Mouse (Mus musculus): ENCODE measurements around the gene Stum. TPM values are rescaled to one million over a fixed set of nuclear protein-coding genes. Genes with fewer than 3 reads are reported as not detected.

Stum gene
- polyA plus RNA-seq, 1 experiment from 2014 or later = 0.06 TPM

DNA sequence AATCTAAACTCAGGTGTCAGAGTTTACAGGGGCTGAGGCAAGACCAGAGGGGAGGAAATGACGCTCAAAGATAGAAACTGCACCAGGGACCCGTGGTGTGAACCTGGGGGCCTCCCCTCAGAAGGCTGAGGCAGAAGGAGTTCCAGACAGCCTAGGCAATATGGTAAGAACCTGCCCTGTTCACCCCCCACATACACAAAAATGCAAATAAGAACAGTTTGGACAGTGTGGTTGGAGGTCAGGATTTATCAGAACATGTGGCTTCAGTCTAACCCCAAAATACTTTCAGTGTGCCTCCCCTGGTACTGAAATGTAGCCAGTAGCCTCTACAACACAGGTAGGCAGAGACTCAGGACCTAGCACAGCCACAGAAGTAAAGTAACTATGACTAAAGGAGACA is 30.8 kb upstream of the Stum start:
- H3K4me2 ChIP-seq = no peak overlapping the region
- H3K36me3 ChIP-seq (replicated peaks) = no peaks in the 10 kb centered on the region
- no peaks in the 10 kb centered on the region for H3K4me1 ChIP-seq (replicated peaks)
- WGBS (ENCODE audit: insufficient replicate concordance) = 31% methylated on average over 2 of the region's 2 CpGs
- no peak overlapping the region for H3K27ac ChIP-seq (replicated peaks)
- ATAC-seq (ENCODE audit: insufficient read depth) = no peak
- no peaks in the 10 kb centered on the region for H3K9me3 ChIP-seq (replicated peaks)
- H3K27me3 ChIP-seq = no peaks in the 10 kb centered on the region
- H3K9ac ChIP-seq = no peak overlapping the region
- H3K4me3 ChIP-seq (replicated peaks) = no peak overlapping the region

DNA sequence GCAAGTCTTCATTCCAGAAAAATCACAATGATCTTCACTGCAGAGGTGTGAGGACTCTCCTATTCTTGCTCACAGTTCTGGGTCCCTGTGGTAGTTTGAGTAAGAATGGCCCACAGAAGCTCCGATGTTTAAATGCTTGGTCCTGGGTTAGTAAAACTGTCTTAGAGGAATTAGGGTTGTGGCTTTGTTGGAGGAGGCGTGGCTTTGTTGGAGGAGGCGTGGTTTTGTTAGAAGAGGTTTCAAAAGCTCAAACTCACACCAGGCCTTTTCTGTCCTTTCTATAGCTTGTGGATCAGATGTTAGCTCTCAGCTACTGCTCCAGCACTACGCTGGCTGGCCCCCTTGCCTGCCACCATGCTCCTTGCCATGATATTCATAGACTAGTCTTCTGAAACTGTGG is 27.6 kb upstream of the Stum start:
- no peak for ATAC-seq (ENCODE audit: insufficient read depth)
- no peak overlapping the region for H3K9ac ChIP-seq
- 25% methylated on average over 4 of the region's 4 CpGs for WGBS (ENCODE audit: insufficient replicate concordance)

DNA sequence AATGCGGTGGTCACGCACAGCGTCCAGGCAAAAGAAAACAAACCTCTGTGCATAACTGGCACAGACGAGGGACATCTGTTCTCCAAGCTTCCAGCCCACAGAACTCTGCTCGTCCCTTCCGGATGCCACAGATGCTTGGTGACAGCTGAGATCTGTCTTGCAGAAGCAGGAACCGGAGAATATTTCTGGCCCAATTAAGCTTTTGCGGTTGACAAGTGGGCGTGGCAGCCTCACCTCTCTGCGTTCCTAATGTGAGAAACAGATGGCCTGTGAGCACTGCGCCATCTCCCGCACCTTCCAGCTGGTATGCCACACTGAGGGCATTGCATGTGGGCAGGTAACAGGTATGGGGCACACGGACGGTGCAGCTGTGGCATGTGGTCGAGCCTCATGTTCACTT is 27.1 kb upstream of the Stum start:
- no peak overlapping the region for H3K9ac ChIP-seq
- H3K27ac ChIP-seq (replicated peaks) = no peak overlapping the region
- 48% methylated on average over 15 of the region's 15 CpGs for WGBS (ENCODE audit: insufficient replicate concordance)
- H3K27me3 ChIP-seq = no peaks in the 10 kb centered on the region
- H3K36me3 ChIP-seq (replicated peaks) = no peaks in the 10 kb centered on the region
- no peaks in the 10 kb centered on the region for H3K4me1 ChIP-seq (replicated peaks)
- H3K4me2 ChIP-seq = 0 out of 2 replicates have a peak overlapping the region, but pooled peaks have one; percentile 8
- H3K9me3 ChIP-seq (replicated peaks) = no peaks in the 10 kb centered on the region
- H3K4me3 ChIP-seq (replicated peaks) = no peak overlapping the region
- no peak for ATAC-seq (ENCODE audit: insufficient read depth)

More for the DNA sequence above, 27.6 kb upstream of the Stum start:
- Histone ChIP-seq H3K9me3 (replicated peaks) (no peaks in the 10 kb centered on the region), H3K4me3 (replicated peaks) (no peak overlapping the region), H3K27me3 (no peaks in the 10 kb centered on the region), H3K4me1 (replicated peaks) (no peaks in the 10 kb centered on the region), H3K36me3 (replicated peaks) (no peaks in the 10 kb centered on the region), H3K27ac (replicated peaks) (no peak overlapping the region), H3K4me2 (0 out of 2 replicates have a peak overlapping the region, but pooled peaks have one; percentile 8)

DNA sequence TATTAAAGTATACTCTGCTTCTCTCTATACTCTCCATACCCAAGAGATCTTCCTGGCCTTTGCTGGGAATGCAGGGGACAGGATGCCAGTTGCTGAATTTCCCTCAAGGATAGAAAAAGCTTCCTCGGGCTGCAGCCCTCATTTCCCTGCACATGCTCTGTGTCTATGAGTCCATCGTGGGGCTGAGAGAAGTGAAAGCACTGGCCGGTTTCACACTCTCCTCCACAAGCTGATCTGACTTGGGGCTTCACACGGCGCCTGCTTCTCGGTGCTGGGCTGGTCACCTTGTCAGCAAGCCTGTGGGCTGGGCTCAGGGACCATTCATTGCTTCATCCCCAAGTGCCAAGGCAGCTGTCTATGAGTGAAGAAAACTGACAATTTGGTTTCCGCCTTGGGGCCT is 25.4 kb upstream of the Stum start:
- no peaks in the 10 kb centered on the region for H3K36me3 ChIP-seq (replicated peaks)
- H3K9ac ChIP-seq = no peak overlapping the region
- no peak overlapping the region for H3K4me3 ChIP-seq (replicated peaks)
- no peak for ATAC-seq (ENCODE audit: insufficient read depth)
- H3K27ac ChIP-seq (replicated peaks) = no peak overlapping the region
- H3K27me3 ChIP-seq = 0 out of 2 replicates have a peak, but pooled peaks cover 2% of the 10 kb centered on the region
- H3K4me1 ChIP-seq (replicated peaks) = no peaks in the 10 kb centered on the region
- WGBS (ENCODE audit: insufficient replicate concordance) = 47% methylated on average over 7 of the region's 7 CpGs
- H3K4me2 ChIP-seq = no peak overlapping the region
- H3K9me3 ChIP-seq (replicated peaks) = no peaks in the 10 kb centered on the region

DNA sequence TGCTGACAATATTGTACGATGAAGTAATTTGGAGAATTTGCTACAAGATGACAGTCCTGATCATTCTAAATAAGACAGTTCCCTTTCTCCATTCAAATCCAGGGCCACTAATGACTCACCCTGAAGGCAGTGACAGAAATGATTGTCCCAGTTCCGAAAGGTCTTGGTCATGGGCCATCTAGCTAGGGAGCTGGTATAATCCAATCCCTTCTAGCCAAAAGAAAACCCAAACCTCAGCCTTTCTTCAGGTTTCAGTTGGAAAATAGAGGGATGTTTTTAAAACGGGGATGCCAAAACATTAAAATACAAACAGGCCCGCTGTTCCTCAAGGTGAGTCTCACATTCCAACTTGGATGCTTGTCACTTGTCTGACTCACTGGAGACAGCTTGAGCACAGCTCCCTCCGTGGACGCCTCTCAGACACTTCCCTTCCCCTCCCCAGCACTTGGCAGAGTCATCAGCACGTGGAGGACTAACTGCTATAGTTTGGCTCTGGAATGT is 24.0 kb upstream of the Stum start:
- H3K9me3 ChIP-seq (replicated peaks) = no peaks in the 10 kb centered on the region
- no peak overlapping the region for H3K4me3 ChIP-seq (replicated peaks)
- no peak overlapping the region for H3K27ac ChIP-seq (replicated peaks)
- H3K9ac ChIP-seq = no peak overlapping the region
- H3K4me2 ChIP-seq = no peak overlapping the region
- no peaks in the 10 kb centered on the region for H3K36me3 ChIP-seq (replicated peaks)
- 53% methylated on average over 7 of the region's 7 CpGs for WGBS (ENCODE audit: insufficient replicate concordance)
- H3K4me1 ChIP-seq (replicated peaks) = no peaks in the 10 kb centered on the region
- ATAC-seq (ENCODE audit: insufficient read depth) = no peak
- H3K27me3 ChIP-seq = 0 out of 2 replicates have a peak, but pooled peaks cover 5% of the 10 kb centered on the region

DNA sequence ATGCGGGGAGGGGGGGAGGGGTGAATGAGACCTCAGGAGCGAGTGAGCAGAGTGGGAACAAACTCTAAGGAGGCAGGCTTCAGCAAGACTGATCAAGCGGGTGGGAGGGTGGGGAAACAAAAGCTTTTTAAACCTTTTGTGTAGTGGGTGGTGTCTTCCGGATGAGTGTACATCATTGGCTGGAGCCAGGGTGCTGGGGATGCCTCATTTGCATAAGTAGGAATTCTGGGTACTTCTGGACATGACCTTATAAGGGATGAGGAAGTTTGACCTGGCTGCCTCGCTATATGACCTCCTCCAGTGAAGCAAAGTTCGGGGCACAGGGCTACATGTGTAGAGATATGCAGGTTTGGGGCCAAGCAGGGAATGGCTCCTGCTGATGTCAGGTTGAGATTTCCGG is 23.0 kb upstream of the Stum start:
- no peak overlapping the region for H3K27ac ChIP-seq (replicated peaks)
- H3K9me3 ChIP-seq (replicated peaks) = no peaks in the 10 kb centered on the region
- no peaks in the 10 kb centered on the region for H3K36me3 ChIP-seq (replicated peaks)
- H3K4me3 ChIP-seq (replicated peaks) = no peak overlapping the region
- ATAC-seq (ENCODE audit: insufficient read depth) = no peak
- 69% methylated on average over 7 of the region's 7 CpGs for WGBS (ENCODE audit: insufficient replicate concordance)
- H3K27me3 ChIP-seq = 0 out of 2 replicates have a peak, but pooled peaks cover 5% of the 10 kb centered on the region
- no peak overlapping the region for H3K4me2 ChIP-seq
- H3K4me1 ChIP-seq (replicated peaks) = no peaks in the 10 kb centered on the region
- H3K9ac ChIP-seq = no peak overlapping the region

DNA sequence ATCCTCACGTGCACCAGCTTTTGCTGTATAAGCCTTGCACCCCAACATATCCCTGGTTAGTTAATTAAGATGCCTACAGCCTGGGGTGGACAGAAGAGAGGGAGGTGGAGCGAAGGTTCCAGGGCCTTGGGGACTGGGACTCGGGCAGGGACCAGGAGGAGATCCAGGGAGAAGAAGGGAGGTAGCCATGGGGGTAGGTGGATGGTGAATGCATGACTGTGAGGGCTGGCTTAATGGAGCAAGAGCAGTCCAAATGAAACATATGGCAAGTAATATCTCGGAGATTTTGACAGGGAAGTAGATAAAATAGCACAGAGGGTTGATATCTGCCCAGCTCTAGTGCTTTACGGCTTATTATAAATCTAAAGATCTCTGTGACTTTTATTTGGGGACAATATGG is 21.6 kb upstream of the Stum start:
- 58% methylated on average over 5 of the region's 5 CpGs for WGBS (ENCODE audit: insufficient replicate concordance)
- Histone ChIP-seq H3K9me3 (replicated peaks) (no peaks in the 10 kb centered on the region), H3K4me1 (replicated peaks) (no peaks in the 10 kb centered on the region), H3K27ac (replicated peaks) (no peak overlapping the region), H3K4me2 (no peak overlapping the region), H3K9ac (no peak overlapping the region), H3K36me3 (replicated peaks) (no peaks in the 10 kb centered on the region), H3K4me3 (replicated peaks) (no peak overlapping the region), H3K27me3 (0 out of 2 replicates have a peak, but pooled peaks cover 5% of the 10 kb centered on the region)
- ATAC-seq (ENCODE audit: insufficient read depth) = no peak

DNA sequence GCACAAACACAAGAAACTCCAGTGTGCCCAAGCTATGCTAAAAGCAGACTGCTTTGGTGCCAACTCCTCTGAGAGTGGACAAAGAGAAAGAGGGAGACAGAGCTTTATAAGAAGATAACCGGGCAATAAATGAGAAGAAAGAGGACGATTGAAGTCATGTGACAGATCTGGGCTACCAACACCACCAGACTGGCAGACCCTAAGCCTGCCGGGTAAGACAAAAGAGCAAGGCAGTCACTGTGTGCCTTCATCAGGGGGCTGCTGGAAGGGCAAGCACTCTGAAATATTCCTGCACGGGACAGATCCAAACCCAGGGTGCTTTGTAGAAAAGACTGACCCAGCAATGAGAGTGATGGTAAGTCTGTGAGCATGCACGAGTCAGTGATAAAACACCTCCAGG is 20.2 kb upstream of the Stum start:
- H3K36me3 ChIP-seq (replicated peaks) = no peaks in the 10 kb centered on the region
- H3K27me3 ChIP-seq = 0 out of 2 replicates have a peak, but pooled peaks cover 5% of the 10 kb centered on the region
- 65% methylated on average over 5 of the region's 5 CpGs for WGBS (ENCODE audit: insufficient replicate concordance)
- H3K9ac ChIP-seq = no peak overlapping the region
- H3K9me3 ChIP-seq (replicated peaks) = no peaks in the 10 kb centered on the region
- no peak for ATAC-seq (ENCODE audit: insufficient read depth)
- no peaks in the 10 kb centered on the region for H3K4me1 ChIP-seq (replicated peaks)
- no peak overlapping the region for H3K27ac ChIP-seq (replicated peaks)
- H3K4me3 ChIP-seq (replicated peaks) = no peak overlapping the region
- no peak overlapping the region for H3K4me2 ChIP-seq

DNA sequence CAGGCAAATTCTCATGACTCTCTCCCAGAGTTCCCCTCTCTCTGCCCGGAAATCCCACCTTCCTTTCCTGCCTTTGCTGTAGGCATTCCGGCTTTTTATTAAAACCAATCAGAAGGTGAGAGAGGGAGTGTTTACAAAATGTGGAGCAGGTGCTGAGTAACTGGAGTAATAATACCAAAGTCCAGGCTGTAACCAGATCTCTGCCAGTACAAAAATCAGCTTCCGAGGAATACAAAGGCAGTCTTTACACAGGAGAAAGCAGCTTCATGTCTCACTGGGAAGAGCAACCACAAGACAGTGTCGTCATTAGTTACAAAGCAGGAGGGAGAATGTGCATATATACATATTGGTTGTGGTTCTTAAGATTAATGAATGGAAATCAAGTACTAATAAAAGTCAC is 19.3 kb upstream of the Stum start:
- Histone ChIP-seq H3K4me1 (replicated peaks) (no peaks in the 10 kb centered on the region), H3K9ac (no peak overlapping the region), H3K4me3 (replicated peaks) (no peak overlapping the region), H3K9me3 (replicated peaks) (no peaks in the 10 kb centered on the region), H3K4me2 (no peak overlapping the region), H3K27ac (replicated peaks) (no peak overlapping the region), H3K36me3 (replicated peaks) (no peaks in the 10 kb centered on the region), H3K27me3 (0 out of 2 replicates have a peak, but pooled peaks cover 5% of the 10 kb centered on the region)
- WGBS (ENCODE audit: insufficient replicate concordance) = 41% methylated on average over 4 of the region's 4 CpGs
- no peak for ATAC-seq (ENCODE audit: insufficient read depth)

DNA sequence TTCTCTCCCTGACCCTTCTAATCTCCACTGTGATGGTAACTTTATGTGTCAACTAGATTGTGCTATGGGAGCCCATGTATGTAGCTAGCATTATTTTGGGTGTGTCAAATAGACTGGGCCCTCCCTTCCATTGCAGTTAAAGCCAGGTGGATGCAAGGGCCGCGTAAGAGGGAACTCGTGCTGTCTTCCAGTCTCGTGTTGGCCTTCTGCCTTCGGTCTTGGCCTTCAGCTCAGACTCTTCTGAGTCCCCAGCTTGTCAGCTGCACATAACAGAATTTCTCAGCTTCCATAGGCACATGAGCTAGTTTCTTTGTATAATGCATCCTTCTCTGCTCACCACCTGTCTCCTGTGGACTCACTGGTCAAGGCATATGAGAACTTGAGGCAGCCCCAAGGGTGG is 17.3 kb upstream of the Stum start:
- WGBS (ENCODE audit: insufficient replicate concordance) = 78% methylated on average over 5 of the region's 5 CpGs
- Histone ChIP-seq H3K27ac (replicated peaks) (no peak overlapping the region), H3K9me3 (replicated peaks) (no peaks in the 10 kb centered on the region), H3K4me2 (no peak overlapping the region), H3K4me1 (replicated peaks) (no peaks in the 10 kb centered on the region), H3K9ac (no peak overlapping the region), H3K27me3 (0 out of 2 replicates have a peak, but pooled peaks cover 5% of the 10 kb centered on the region), H3K4me3 (replicated peaks) (no peak overlapping the region), H3K36me3 (replicated peaks) (no peaks in the 10 kb centered on the region)
- no peak for ATAC-seq (ENCODE audit: insufficient read depth)

DNA sequence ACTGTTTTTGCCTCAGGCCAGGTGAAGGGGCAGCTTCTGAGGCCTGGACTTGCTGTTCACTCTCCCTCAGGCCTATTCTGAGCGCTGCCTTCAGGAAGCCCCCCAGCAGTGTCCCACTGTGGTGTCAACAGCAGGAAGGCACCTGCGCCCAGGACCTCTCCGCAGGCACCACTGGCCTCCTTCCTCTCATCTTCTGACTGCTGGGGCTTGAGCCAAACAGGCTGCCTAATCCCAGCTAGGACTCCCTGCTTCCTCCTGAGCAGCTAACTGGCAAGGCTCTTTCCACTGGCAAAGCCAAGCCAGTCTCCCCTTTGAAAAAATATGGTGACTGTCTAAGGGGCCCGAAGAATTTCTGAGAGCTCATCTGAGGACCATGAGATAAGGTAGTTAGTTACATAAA is 16.9 kb upstream of the Stum start:
- H3K4me3 ChIP-seq (replicated peaks) = no peak overlapping the region
- H3K9ac ChIP-seq = no peak overlapping the region
- 53% methylated on average over 4 of the region's 4 CpGs for WGBS (ENCODE audit: insufficient replicate concordance)
- 0 out of 2 replicates have a peak, but pooled peaks cover 5% of the 10 kb centered on the region for H3K27me3 ChIP-seq
- H3K4me2 ChIP-seq = no peak overlapping the region
- ATAC-seq (ENCODE audit: insufficient read depth) = no peak
- H3K4me1 ChIP-seq (replicated peaks) = no peaks in the 10 kb centered on the region
- no peaks in the 10 kb centered on the region for H3K9me3 ChIP-seq (replicated peaks)
- H3K36me3 ChIP-seq (replicated peaks) = no peaks in the 10 kb centered on the region
- H3K27ac ChIP-seq (replicated peaks) = no peak overlapping the region

DNA sequence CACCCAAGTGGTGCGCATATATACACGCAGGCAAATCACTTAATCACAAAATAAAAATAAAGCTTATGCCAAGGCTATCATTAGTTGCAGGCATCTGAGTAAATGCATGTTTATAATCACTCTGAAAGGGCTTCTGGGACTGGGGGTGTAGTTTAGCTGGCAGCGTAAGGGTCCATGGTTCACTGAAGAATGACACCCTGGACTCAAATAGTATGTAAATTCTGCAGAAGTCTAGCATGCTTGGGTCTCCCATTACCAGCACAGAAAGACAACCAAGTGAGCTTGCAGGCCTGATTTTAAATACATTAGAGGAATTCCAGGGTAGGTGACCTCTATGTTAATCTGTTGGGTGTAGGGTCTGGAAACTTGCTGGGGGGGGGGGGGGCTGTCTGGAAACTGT is 16.5 kb upstream of the Stum start:
- no peak for ATAC-seq (ENCODE audit: insufficient read depth)
- H3K36me3 ChIP-seq (replicated peaks) = no peaks in the 10 kb centered on the region
- 0 out of 2 replicates have a peak, but pooled peaks cover 5% of the 10 kb centered on the region for H3K27me3 ChIP-seq
- no peaks in the 10 kb centered on the region for H3K9me3 ChIP-seq (replicated peaks)
- H3K4me2 ChIP-seq = no peak overlapping the region
- no peak overlapping the region for H3K9ac ChIP-seq
- 79% methylated on average over 3 of the region's 3 CpGs for WGBS (ENCODE audit: insufficient replicate concordance)
- H3K4me3 ChIP-seq (replicated peaks) = no peak overlapping the region
- no peak overlapping the region for H3K27ac ChIP-seq (replicated peaks)
- no peaks in the 10 kb centered on the region for H3K4me1 ChIP-seq (replicated peaks)
